In the genomic region with DNA sequence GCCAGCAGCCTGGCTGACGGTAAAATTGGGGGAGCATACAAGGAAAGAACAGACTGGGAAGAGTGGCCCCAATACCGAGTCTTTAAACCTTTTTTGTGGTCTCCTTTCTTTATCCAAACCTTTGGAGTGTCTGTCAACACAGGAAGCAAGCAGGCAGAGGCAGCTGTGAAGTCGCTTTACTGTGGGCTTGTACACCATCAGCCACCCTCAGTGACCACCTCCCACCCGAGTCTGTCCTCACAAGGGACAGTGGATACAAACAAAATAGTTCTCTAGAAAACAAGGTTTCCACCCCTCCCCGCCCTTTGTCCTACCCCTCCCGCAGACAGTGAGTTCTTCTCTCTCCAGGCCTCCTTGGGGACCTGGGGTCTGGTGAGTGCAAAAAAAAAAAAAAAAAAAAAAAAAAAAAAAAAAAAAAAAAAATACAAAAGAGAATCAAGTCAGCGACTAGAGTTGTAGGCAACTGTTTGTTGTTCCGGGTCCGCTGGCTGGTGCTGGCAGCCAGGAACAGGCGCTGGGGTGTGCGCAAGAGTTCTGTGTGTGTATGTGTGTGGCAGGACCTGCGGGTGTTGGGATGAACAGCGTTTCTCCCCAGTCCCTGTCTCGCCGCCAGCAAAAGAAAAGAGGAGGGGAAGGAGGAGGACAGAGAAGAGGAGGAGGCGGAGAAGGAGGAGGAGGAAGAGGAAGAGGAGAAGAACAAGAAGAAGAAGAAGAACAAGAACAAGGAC, we compare ENCODE assay signal across 8 mouse cellular contexts. TPM values are rescaled to one million over a fixed set of nuclear protein-coding genes. Genes with fewer than 3 reads are reported as not detected.
DNase-seq lines count a peak whose midpoint lies in the region; ATAC-seq and TF ChIP-seq lines count a peak whose summit lies in the region.

No protein-coding gene starts in this region.

- WGBS in thymus, adult 2 months: 29% methylated on average over 16 of the region's 16 CpGs
- 20% methylated on average over 16 of the region's 16 CpGs for WGBS in limb, embryonic 14.5 days
- 24% methylated on average over 16 of the region's 16 CpGs for WGBS in stomach, embryonic 16.5 days

- no peaks in the 10 kb centered on the region for H3K9me3 ChIP-seq in limb, embryonic 14.5 days (ENCODE audit: control insufficient read depth, low read length)
- no peaks in the 10 kb centered on the region for H3K9me3 ChIP-seq in stomach, embryonic 16.5 days (replicated peaks; ENCODE audit: control insufficient read depth, low read length)

- peak; percentile 28; the same call in 1 of the 2 replicates for ATAC-seq in limb, embryonic 14.5 days (ENCODE audit: low FRiP score, low read depth)
- no peak for ATAC-seq in stomach, embryonic 16.5 days (ENCODE audit: insufficient read depth, low FRiP score)

- peak overlapping the region; percentile 98 for H3K4me2 ChIP-seq in limb, embryonic 14.5 days (replicated peaks; ENCODE audit: low read depth, low read length, severe bottlenecking)
- peak overlapping the region; percentile 100 for H3K4me2 ChIP-seq in stomach, embryonic 16.5 days (ENCODE audit: low read depth, low read length)

- peaks cover 8% of the 10 kb centered on the region for H3K4me1 ChIP-seq in thymus, adult 2 months (replicated peaks; ENCODE audit: control insufficient read depth, insufficient read depth, low read length)
- H3K4me1 ChIP-seq in limb, embryonic 14.5 days (ENCODE audit: control insufficient read depth, insufficient read depth, low read length): peaks cover 6% of the 10 kb centered on the region; the same call in 1 of the 2 replicates
- peaks cover 6% of the 10 kb centered on the region; the same call in 1 of the 2 replicates for H3K4me1 ChIP-seq in stomach, embryonic 16.5 days (ENCODE audit: control insufficient read depth, insufficient read depth, low read length)

- TF ChIP-seq POLR2A in thymus, adult 2 months (IDR thresholded peaks at IDR 0.05; ENCODE audit: control insufficient read depth, extremely low read depth, insufficient read depth, low read length, poor library complexity): no peak
- TF ChIP-seq POLR2A in limb, embryonic 14.5 days (IDR thresholded peaks at IDR 0.05; ENCODE audit: borderline replicate concordance, extremely low read depth, insufficient read depth, insufficient read length): no peak

- peak overlapping the region; percentile 33 for H3K4me3 ChIP-seq in thymus, adult 2 months (ENCODE audit: control insufficient read depth, insufficient read depth, low read length)
- H3K4me3 ChIP-seq in limb, embryonic 14.5 days (replicated peaks; ENCODE audit: low read length): peak overlapping the region; percentile 46
- H3K4me3 ChIP-seq in stomach, embryonic 16.5 days (replicated peaks; ENCODE audit: low read length): peak overlapping the region; percentile 53

- no peak for TF ChIP-seq CTCF in thymus, adult 2 months (IDR thresholded peaks at IDR 0.05; ENCODE audit: borderline replicate concordance, control insufficient read depth, extremely low read depth, insufficient read depth, low read length, poor library complexity)

- no peak overlapping the region; the same call in 1 of the 2 replicates for H3K9ac ChIP-seq in limb, embryonic 14.5 days (ENCODE audit: low read depth, low read length, severe bottlenecking)
- H3K9ac ChIP-seq in stomach, embryonic 16.5 days (ENCODE audit: low read length): no peak overlapping the region

- H3K27me3 ChIP-seq in thymus, adult 2 months (ENCODE audit: control insufficient read depth, insufficient read depth, low read length): no peaks in the 10 kb centered on the region; the same call in 1 of the 2 replicates
- H3K27me3 ChIP-seq in limb, embryonic 14.5 days (ENCODE audit: control insufficient read depth, insufficient read depth, low read length): peaks cover 18% of the 10 kb centered on the region; the same call in 1 of the 2 replicates
- H3K27me3 ChIP-seq in stomach, embryonic 16.5 days (ENCODE audit: control insufficient read depth, insufficient read depth, low read length): peaks cover 14% of the 10 kb centered on the region; the same call in 1 of the 2 replicates

- no peaks in the 10 kb centered on the region for H3K36me3 ChIP-seq in thymus, adult 2 months (ENCODE audit: control insufficient read depth, insufficient read depth, low read length)
- H3K36me3 ChIP-seq in limb, embryonic 14.5 days (ENCODE audit: control insufficient read depth, insufficient read depth, low read length): no peaks in the 10 kb centered on the region
- no peaks in the 10 kb centered on the region for H3K36me3 ChIP-seq in stomach, embryonic 16.5 days (ENCODE audit: control insufficient read depth, insufficient read depth, low read length)

- peak; percentile 31 to 77 for DNase-seq in cerebellum, postnatal 10 days
- DNase-seq in cerebellum, adult 8-10 months: no peak
- no peak for DNase-seq in thymus, adult 2 months
- no peak for DNase-seq in thymus, postnatal 14 days
- no peak for DNase-seq in limb, embryonic 14.5 days (ENCODE audit: low spot score)
- no peak for DNase-seq in layer of hippocampus, adult 9-11 months
- no peak for DNase-seq in ovary, postnatal 36 days (ENCODE audit: low spot score)

- no peak overlapping the region for H3K27ac ChIP-seq in thymus, adult 2 months (ENCODE audit: control insufficient read depth, insufficient read depth, low read length)
- no peak overlapping the region for H3K27ac ChIP-seq in limb, embryonic 14.5 days (replicated peaks; ENCODE audit: low read depth, low read length)
- no peak overlapping the region for H3K27ac ChIP-seq in stomach, embryonic 16.5 days (ENCODE audit: low read length)

RNA-seq across cellular contexts. Expression of a gene that starts 58.8 kb away (rescaled TPM):
- 26.0 and 29.7 TPM in 2 replicates for polyA plus RNA-seq in thymus, adult 2 months (2012; rRNA removed)
- 3.3 and 3.8 TPM in 2 replicates for polyA plus RNA-seq in limb, embryonic 14.5 days (2012; rRNA removed)
- 0.26 and 1.00 TPM in 2 replicates for polyA plus RNA-seq in limb, embryonic 14.5 days (2014; fragmentation: Nextera tagmentation; extraction: Ambion mirVana)
- polyA plus RNA-seq in stomach, embryonic 16.5 days (2015; fragmentation: Nextera tagmentation; extraction: Ambion mirVana): 0.40 and 0.45 TPM in 2 replicates

Comparison
In these comparisons a context has a peak if more than half of its experiments do, and no peak if none do; other contexts are left out.
1. DNase-seq: peak in cerebellum, postnatal 10 days (2 of 2); none in cerebellum, adult 8-10 months (single experiment), thymus, adult 2 months (single experiment), thymus, postnatal 14 days (single experiment), limb, embryonic 14.5 days (single experiment), layer of hippocampus, adult 9-11 months (single experiment) and ovary, postnatal 36 days (single experiment).
2. Peak in every context shown above with its lines, with median percentiles within 50 percentile points of each other: H3K4me3 ChIP-seq.